14 mouse cellular contexts compared by ENCODE assay signal in the genomic region with DNA sequence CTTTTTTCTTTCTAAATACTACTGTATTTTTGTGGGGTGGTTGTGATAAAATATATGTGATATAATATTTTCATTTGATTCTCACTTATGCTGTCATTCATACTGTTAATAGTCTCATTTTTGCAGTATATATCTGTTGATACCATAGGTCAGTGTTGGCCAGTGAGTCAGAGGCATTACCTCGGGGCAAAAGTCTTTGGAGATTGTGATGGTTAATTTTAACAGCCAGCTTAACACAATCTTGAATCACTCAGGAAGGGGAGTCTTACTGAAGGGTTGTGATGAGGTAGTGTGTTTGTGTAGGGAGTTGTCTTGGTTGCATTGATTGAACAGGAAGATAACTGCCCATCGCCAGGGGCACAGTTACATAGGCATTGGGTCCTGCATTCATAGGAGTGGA.
"Had no signal": no experiment of that assay in that cellular context is flagged by ENCODE, and none has a peak within 500 bp of the region (broad histone marks: within the 10 kb centered on the region; RNA-seq: fewer than 3 reads in every experiment).

No protein-coding gene starts in this region.

- H3K4me3 ChIP-seq: megakaryocyte, embryonic 14.5 days; midbrain, embryonic 13.5 days; midbrain, embryonic 15.5 days; neural tube, embryonic 12.5 days had no signal

- DNase-seq: lung, adult 18-20 months; lung, embryonic 14.5 days; lung, postnatal 14 days; lung, postnatal 36 days; right cerebral cortex, postnatal 14 days; thymus, adult 18-20 months; thymus, postnatal 14 days; thymus, postnatal 36 days had no signal

- H3K27me3 ChIP-seq: megakaryocyte, embryonic 14.5 days; midbrain, embryonic 13.5 days; midbrain, embryonic 15.5 days; neural tube, embryonic 12.5 days had no signal

- ATAC-seq: midbrain, embryonic 13.5 days; midbrain, embryonic 15.5 days had no signal

- H3K9ac ChIP-seq: lung, embryonic 14.5 days; midbrain, embryonic 13.5 days; midbrain, embryonic 15.5 days; neural tube, embryonic 12.5 days had no signal

- H3K4me1 ChIP-seq: megakaryocyte, embryonic 14.5 days; midbrain, embryonic 13.5 days; midbrain, embryonic 15.5 days; neural tube, embryonic 12.5 days had no signal

- H3K9me3 ChIP-seq: megakaryocyte, embryonic 14.5 days; midbrain, embryonic 13.5 days; midbrain, embryonic 15.5 days; neural tube, embryonic 12.5 days had no signal

- H3K4me2 ChIP-seq: lung, embryonic 14.5 days; midbrain, embryonic 11.5 days; midbrain, embryonic 13.5 days; midbrain, embryonic 15.5 days; neural tube, embryonic 12.5 days had no signal

- H3K27ac ChIP-seq: macrophage; midbrain, embryonic 13.5 days; midbrain, embryonic 15.5 days; neural tube, embryonic 12.5 days had no signal
